Mouse (Mus musculus): ENCODE results near the gene Nckap5l. TPM values are rescaled to one million over a fixed set of nuclear protein-coding genes. Genes with fewer than 3 reads are reported as not detected.

Nckap5l gene
- polyA plus RNA-seq, 1 experiment, result 18.6 TPM

DNA sequence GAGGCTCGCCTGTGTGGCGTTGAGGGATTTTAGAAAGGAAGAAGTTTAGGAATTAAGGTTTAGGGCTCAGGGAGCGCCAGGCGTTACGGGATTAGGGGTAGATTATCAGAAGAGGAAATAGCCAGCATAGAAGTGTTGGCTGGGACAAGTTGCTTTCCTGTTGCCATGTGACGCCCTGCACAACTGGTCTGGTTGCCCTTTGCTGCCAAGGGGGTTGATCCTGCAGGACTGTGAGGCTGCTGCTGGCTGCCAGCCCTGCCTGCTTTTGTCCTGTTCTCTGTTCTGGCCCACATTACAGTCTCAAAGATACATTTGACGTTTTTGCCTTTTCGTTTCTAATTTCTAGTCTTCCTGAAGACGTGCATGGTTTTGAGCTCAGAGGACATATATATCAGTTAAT, 52.4 kb downstream of the Nckap5l start:
- Histone ChIP-seq H3K4me1 (ENCODE audit: control insufficient read depth, insufficient read depth, low read length) (peaks cover 4% of the 10 kb centered on the region), H3K27ac (ENCODE audit: insufficient read depth, low read length) (no peak overlapping the region), H3K4me3 (ENCODE audit: insufficient read depth, low read length) (no peak overlapping the region)
- no peak for TF ChIP-seq POLR2A (IDR thresholded peaks at IDR 0.05; ENCODE audit: low read depth, low read length)

- TF ChIP-seq POLR2A (IDR thresholded peaks at IDR 0.05; ENCODE audit: low read depth, low read length), result no peak
- TF ChIP-seq CTCF (IDR thresholded peaks at IDR 0.05; ENCODE audit: borderline replicate concordance, insufficient read depth, low read length), result no peak
- H3K4me3 ChIP-seq (ENCODE audit: insufficient read depth, low read length), result no peak overlapping the region
- H3K4me1 ChIP-seq (ENCODE audit: control insufficient read depth, insufficient read depth, low read length), result peaks cover 9% of the 10 kb centered on the region
- no peak overlapping the region for H3K27ac ChIP-seq (ENCODE audit: insufficient read depth, low read length)
These were observed 54.2 kb downstream of the Nckap5l start for GRCm38 (mm10) chr15:99403159-99403889.

DNA sequence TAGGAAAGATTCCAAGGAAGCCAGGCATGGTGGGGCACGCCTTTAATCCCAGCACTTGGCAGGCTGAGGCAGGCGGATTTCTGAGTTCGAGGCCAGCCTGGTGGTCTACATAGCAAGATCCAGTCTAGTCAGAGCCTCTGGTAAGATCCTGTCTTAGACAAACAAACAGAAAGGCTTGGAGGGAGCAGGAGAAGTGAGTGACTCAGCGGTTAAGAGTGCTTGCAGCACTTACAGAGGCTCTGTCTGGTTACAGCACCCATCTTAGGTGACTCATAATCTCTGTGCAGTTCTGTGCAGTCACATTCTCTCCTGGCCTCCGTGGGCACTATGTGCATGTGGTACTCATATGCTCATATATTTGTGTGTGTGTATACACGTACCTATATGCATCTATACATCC, 56.9 kb downstream of the Nckap5l start:
- TF ChIP-seq CTCF (IDR thresholded peaks at IDR 0.05; ENCODE audit: borderline replicate concordance, insufficient read depth, low read length), result no peak
- TF ChIP-seq POLR2A (IDR thresholded peaks at IDR 0.05; ENCODE audit: low read depth, low read length), result no peak
- 0 out of 2 replicates have a peak overlapping the region, but pooled peaks have one; percentile 27 for H3K27ac ChIP-seq (ENCODE audit: insufficient read depth, low read length)
- H3K4me3 ChIP-seq (ENCODE audit: insufficient read depth, low read length), result no peak overlapping the region
- peaks cover 17% of the 10 kb centered on the region for H3K4me1 ChIP-seq (ENCODE audit: control insufficient read depth, insufficient read depth, low read length)

- H3K4me3 ChIP-seq (ENCODE audit: insufficient read depth, low read length), result no peak overlapping the region
- peaks cover 19% of the 10 kb centered on the region for H3K4me1 ChIP-seq (ENCODE audit: control insufficient read depth, insufficient read depth, low read length)
- TF ChIP-seq POLR2A (IDR thresholded peaks at IDR 0.05; ENCODE audit: low read depth, low read length), result no peak
- no peak for TF ChIP-seq CTCF (IDR thresholded peaks at IDR 0.05; ENCODE audit: borderline replicate concordance, insufficient read depth, low read length)
- peak overlapping the region; percentile 27; the same call in 1 of the 2 replicates for H3K27ac ChIP-seq (ENCODE audit: insufficient read depth, low read length)
These were observed 57.9 kb downstream of the Nckap5l start for GRCm38 (mm10) chr15:99399503-99400245.

GRCm38 (mm10) chr15:99397622-99398021, 59.9 kb downstream of the Nckap5l start:
- Histone ChIP-seq H3K4me1 (ENCODE audit: control insufficient read depth, insufficient read depth, low read length) (peaks cover 19% of the 10 kb centered on the region), H3K4me3 (ENCODE audit: insufficient read depth, low read length) (no peak overlapping the region), H3K27ac (ENCODE audit: insufficient read depth, low read length) (no peak overlapping the region)
- TF ChIP-seq POLR2A (IDR thresholded peaks at IDR 0.05; ENCODE audit: low read depth, low read length) (no peak), CTCF (IDR thresholded peaks at IDR 0.05; ENCODE audit: borderline replicate concordance, insufficient read depth, low read length) (no peak)

DNA sequence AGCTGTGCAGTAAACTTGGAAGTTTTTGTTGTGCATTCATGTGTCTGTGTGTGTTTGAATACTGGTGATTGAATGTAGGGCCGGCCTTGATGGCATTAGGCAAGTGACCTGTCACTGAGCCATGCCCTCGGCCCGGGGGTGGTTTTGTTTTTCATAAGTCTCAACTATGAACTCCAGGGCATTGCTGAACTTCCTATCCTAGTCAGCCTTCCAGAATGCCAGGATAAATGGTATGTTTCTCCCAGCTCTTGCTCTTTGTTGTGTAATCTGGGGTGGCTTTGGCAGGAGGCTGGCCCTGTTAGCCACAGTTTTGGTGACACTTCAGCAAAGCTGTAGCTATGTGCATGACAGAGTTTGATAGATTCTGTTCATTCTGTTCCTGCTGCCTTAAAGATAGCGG, 60.7 kb downstream of the Nckap5l start:
- Histone ChIP-seq H3K4me3 (ENCODE audit: insufficient read depth, low read length) (no peak overlapping the region), H3K4me1 (ENCODE audit: control insufficient read depth, insufficient read depth, low read length) (peaks cover 18% of the 10 kb centered on the region), H3K27ac (ENCODE audit: insufficient read depth, low read length) (no peak overlapping the region)
- TF ChIP-seq CTCF (IDR thresholded peaks at IDR 0.05; ENCODE audit: borderline replicate concordance, insufficient read depth, low read length) (no peak), POLR2A (IDR thresholded peaks at IDR 0.05; ENCODE audit: low read depth, low read length) (no peak)

GRCm38 (mm10) chr15:99396462-99396861, 61.1 kb downstream of the Nckap5l start:
- Histone ChIP-seq H3K4me1 (ENCODE audit: control insufficient read depth, insufficient read depth, low read length) (peaks cover 17% of the 10 kb centered on the region), H3K4me3 (ENCODE audit: insufficient read depth, low read length) (no peak overlapping the region)
- TF ChIP-seq POLR2A (IDR thresholded peaks at IDR 0.05; ENCODE audit: low read depth, low read length), result no peak
- TF ChIP-seq CTCF (IDR thresholded peaks at IDR 0.05; ENCODE audit: borderline replicate concordance, insufficient read depth, low read length), result no peak

DNA sequence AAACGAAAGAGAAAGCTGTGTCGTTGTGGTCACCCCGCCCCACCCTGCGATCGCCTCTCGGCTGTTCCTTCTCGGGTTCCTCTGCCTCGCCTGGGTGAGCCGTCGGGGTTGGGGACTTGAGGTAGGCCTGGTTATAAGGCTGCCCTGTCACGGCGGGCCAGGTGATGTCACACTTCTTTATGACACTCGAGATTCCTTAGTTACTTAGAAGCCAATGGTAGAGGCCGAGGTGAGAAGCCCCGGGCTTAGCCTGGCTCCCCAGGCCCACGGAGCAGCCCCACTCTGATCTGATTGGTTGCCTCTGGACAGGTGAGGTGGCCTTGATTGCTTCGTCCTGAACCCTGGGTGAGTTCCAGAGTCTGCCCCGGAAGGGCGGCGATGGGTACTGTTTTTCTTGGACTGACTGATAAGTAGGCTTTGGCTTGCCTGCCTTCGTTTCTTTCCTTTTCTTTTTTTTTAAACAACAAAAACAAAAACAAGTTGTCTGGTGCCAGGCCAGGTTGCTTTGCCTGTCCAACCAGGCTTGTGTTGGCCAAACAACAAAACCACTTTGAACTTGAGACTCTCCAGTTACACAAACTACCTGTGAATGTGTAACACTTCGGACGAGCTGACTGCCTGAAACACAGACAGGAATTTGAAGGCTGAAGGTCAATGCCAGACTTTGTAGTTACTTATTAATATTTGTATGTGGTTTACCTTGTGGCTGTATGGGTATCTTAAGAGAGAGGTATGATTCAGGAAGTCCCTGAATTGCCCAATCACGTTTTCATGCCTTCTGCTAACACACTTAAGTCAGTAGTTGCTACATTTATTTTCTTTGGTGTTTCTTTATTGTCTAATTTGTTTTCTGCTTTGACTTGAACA, 63.9 kb downstream of the Nckap5l start:
- peak overlapping the region; percentile 85 for H3K4me3 ChIP-seq (ENCODE audit: insufficient read depth, low read length)
- H3K4me1 ChIP-seq (ENCODE audit: control insufficient read depth, insufficient read depth, low read length), result peaks cover 10% of the 10 kb centered on the region; the same call in 1 of the 2 replicates
- TF ChIP-seq CTCF (IDR thresholded peaks at IDR 0.05; ENCODE audit: borderline replicate concordance, insufficient read depth, low read length) (no peak), POLR2A (IDR thresholded peaks at IDR 0.05; ENCODE audit: low read depth, low read length) (0 out of 2 replicates have a peak, but pooled peaks have one; percentile 12)
- H3K27ac ChIP-seq (ENCODE audit: insufficient read depth, low read length), result peak overlapping the region; percentile 66

More at GRCm38 (mm10) chr15:99396462-99396861, 61.1 kb downstream of the Nckap5l start:
- H3K27ac ChIP-seq (ENCODE audit: insufficient read depth, low read length), result no peak overlapping the region
